Comparison of ENCODE assay signal across 12 mouse cellular contexts in the genomic region with DNA sequence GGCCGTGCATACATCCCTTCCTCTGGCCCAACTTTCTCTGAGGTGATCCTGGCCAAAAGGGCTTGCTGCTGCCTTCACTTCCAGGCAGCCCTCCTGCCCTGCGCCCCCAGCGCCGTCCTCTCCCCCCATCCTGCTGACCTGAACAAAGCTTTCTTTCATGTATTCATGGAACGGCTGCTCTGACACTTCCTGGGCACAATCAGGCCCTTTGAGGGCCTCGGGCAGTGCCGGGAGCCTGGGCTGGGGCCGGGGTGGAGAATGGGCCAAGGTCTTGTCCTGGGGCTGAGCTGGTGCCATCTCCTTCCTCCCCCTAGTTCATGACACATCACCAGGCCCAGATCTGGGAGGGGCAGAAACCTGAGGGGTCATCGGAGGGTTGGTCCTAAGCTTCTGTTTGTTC. TPM values are rescaled to one million over a fixed set of nuclear protein-coding genes. Genes with fewer than 3 reads are reported as not detected.
DNase-seq lines count a peak whose midpoint lies in the region; ATAC-seq and TF ChIP-seq lines count a peak whose summit lies in the region.
"Had no signal": no experiment of that assay in that cellular context is flagged by ENCODE, and none has a peak within 500 bp of the region (broad histone marks: within the 10 kb centered on the region; RNA-seq: fewer than 3 reads in every experiment).

No protein-coding gene starts in this region.

- WGBS in forebrain, embryonic 10.5 days = 34% methylated on average over 9 of the region's 9 CpGs
- WGBS in forebrain, embryonic 14.5 days = 23% methylated on average over 9 of the region's 9 CpGs
- WGBS in intestine, postnatal 0 days = 53% methylated on average over 9 of the region's 9 CpGs
- 54% methylated on average over 9 of the region's 9 CpGs for WGBS in kidney, embryonic 16.5 days

- no peak for DNase-seq in forebrain, embryonic 10.5 days (ENCODE audit: extremely low spot score, low spot score)
- no peak for DNase-seq in forebrain, embryonic 14.5 days (ENCODE audit: low spot score)
- DNase-seq in layer of hippocampus, adult 18-20 months (ENCODE audit: low spot score in 2 of 2) = peak; percentile 54 to 64
- DNase-seq in layer of hippocampus, postnatal 25 days (ENCODE audit: extremely low spot score in 1 of 2, low spot score in 1 of 2) = no peak
- peak; percentile 92 for DNase-seq in brain, adult 2 months (ENCODE audit: low read depth, low spot score)
- DNase-seq in B cell, adult 2 months = no peak
- DNase-seq: kidney, postnatal 14 days; thymus, postnatal 14 days had no signal

- H3K36me3 ChIP-seq in forebrain, embryonic 10.5 days (replicated peaks) = no peaks in the 10 kb centered on the region
- peaks cover 4% of the 10 kb centered on the region; the same call in 1 of the 2 replicates for H3K36me3 ChIP-seq in forebrain, embryonic 14.5 days (ENCODE audit: control insufficient read depth, insufficient read depth, low read length)
- H3K36me3 ChIP-seq in intestine, postnatal 0 days (ENCODE audit: control insufficient read depth, insufficient read depth) = peaks cover under 1% of the 10 kb centered on the region; the same call in 1 of the 2 replicates
- H3K36me3 ChIP-seq in kidney, embryonic 16.5 days (ENCODE audit: insufficient read depth, low read length) = no peaks in the 10 kb centered on the region
- H3K36me3 ChIP-seq: heart, embryonic 13.5 days; liver, embryonic 12.5 days had no signal

- no peak overlapping the region for H3K4me2 ChIP-seq in forebrain, embryonic 14.5 days (ENCODE audit: low read length)
- H3K4me2 ChIP-seq in intestine, postnatal 0 days (replicated peaks; ENCODE audit: low read depth) = peak overlapping the region; percentile 9; the same call in 1 of the 2 replicates
- no peak overlapping the region for H3K4me2 ChIP-seq in kidney, embryonic 16.5 days (replicated peaks; ENCODE audit: low read depth, low read length)
- H3K4me2 ChIP-seq: heart, embryonic 13.5 days; liver, embryonic 12.5 days had no signal

- H3K9me3 ChIP-seq in forebrain, embryonic 10.5 days = no peaks in the 10 kb centered on the region
- no peaks in the 10 kb centered on the region for H3K9me3 ChIP-seq in forebrain, embryonic 14.5 days (replicated peaks; ENCODE audit: control insufficient read depth, low read length)
- H3K9me3 ChIP-seq in intestine, postnatal 0 days (ENCODE audit: control insufficient read depth) = no peaks in the 10 kb centered on the region
- H3K9me3 ChIP-seq in kidney, embryonic 16.5 days (ENCODE audit: low read length) = no peaks in the 10 kb centered on the region
- H3K9me3 ChIP-seq: heart, embryonic 13.5 days; liver, embryonic 12.5 days had no signal

- no peak for TF ChIP-seq CTCF in intestine, postnatal 0 days (IDR thresholded peaks at IDR 0.05; ENCODE audit: low read depth)

- H3K4me3 ChIP-seq in forebrain, embryonic 10.5 days = no peak overlapping the region
- H3K4me3 ChIP-seq in forebrain, embryonic 14.5 days (ENCODE audit: low read depth, low read length) = no peak overlapping the region
- no peak overlapping the region for H3K4me3 ChIP-seq in intestine, postnatal 0 days (ENCODE audit: low read depth, low read length)
- no peak overlapping the region for H3K4me3 ChIP-seq in kidney, embryonic 16.5 days (ENCODE audit: low read length)
- H3K4me3 ChIP-seq: heart, embryonic 13.5 days; liver, embryonic 12.5 days had no signal

- no peak overlapping the region for H3K9ac ChIP-seq in forebrain, embryonic 14.5 days (ENCODE audit: low read length)
- H3K9ac ChIP-seq in intestine, postnatal 0 days (ENCODE audit: low read depth, low read length) = peak overlapping the region; percentile 34; the same call in 1 of the 2 replicates
- no peak overlapping the region for H3K9ac ChIP-seq in kidney, embryonic 16.5 days (replicated peaks; ENCODE audit: low read length)
- H3K9ac ChIP-seq: liver, embryonic 12.5 days had no signal

- H3K27me3 ChIP-seq in forebrain, embryonic 10.5 days (ENCODE audit: poor library complexity, severe bottlenecking) = peaks cover 68% of the 10 kb centered on the region
- H3K27me3 ChIP-seq in forebrain, embryonic 14.5 days (replicated peaks; ENCODE audit: control insufficient read depth, insufficient read depth, low read length) = no peaks in the 10 kb centered on the region
- no peaks in the 10 kb centered on the region for H3K27me3 ChIP-seq in intestine, postnatal 0 days (replicated peaks; ENCODE audit: control insufficient read depth, insufficient read depth, low read length)
- H3K27me3 ChIP-seq in kidney, embryonic 16.5 days (ENCODE audit: insufficient read depth, low read length) = no peaks in the 10 kb centered on the region

- ATAC-seq in forebrain, embryonic 14.5 days = no peak
- no peak for ATAC-seq in intestine, postnatal 0 days
- ATAC-seq in kidney, embryonic 16.5 days (ENCODE audit: low FRiP score, low TSS enrichment) = no peak
- ATAC-seq: liver, embryonic 12.5 days had no signal

- peaks cover 78% of the 10 kb centered on the region for H3K4me1 ChIP-seq in forebrain, embryonic 10.5 days
- peaks cover 24% of the 10 kb centered on the region for H3K4me1 ChIP-seq in forebrain, embryonic 14.5 days (ENCODE audit: control insufficient read depth, insufficient read depth, low read length)
- H3K4me1 ChIP-seq in intestine, postnatal 0 days (replicated peaks; ENCODE audit: control insufficient read depth, insufficient read depth, low read length) = peaks cover 32% of the 10 kb centered on the region
- peaks cover 10% of the 10 kb centered on the region; the same call in 1 of the 2 replicates for H3K4me1 ChIP-seq in kidney, embryonic 16.5 days (ENCODE audit: insufficient read depth, low read length)

- H3K27ac ChIP-seq in forebrain, embryonic 10.5 days = peak overlapping the region; percentile 61
- no peak overlapping the region for H3K27ac ChIP-seq in forebrain, embryonic 14.5 days (ENCODE audit: low read depth, low read length)
- H3K27ac ChIP-seq in intestine, postnatal 0 days (ENCODE audit: low read depth, low read length) = no peak overlapping the region
- H3K27ac ChIP-seq in kidney, embryonic 16.5 days (ENCODE audit: low read length) = no peak overlapping the region
- H3K27ac ChIP-seq: heart, embryonic 13.5 days; liver, embryonic 12.5 days had no signal

RNA-seq across cellular contexts. Expression of a gene that starts 10.6 kb away (rescaled TPM):
- polyA plus RNA-seq in forebrain, embryonic 10.5 days (2016; fragmentation: Nextera tagmentation; extraction: Ambion mirVana) = 0.14 and 0.75 TPM in 2 replicates
- polyA plus RNA-seq in forebrain, embryonic 14.5 days (2014; fragmentation: Nextera tagmentation; extraction: Ambion mirVana) = 3.6 and 6.2 TPM in 2 replicates
- total RNA-seq in layer of hippocampus, adult 18-20 months (2021) = 10 to 100 TPM; 85.7 to 96.3 TPM
- total RNA-seq in layer of hippocampus, postnatal 25 days (2021) = 10 to 100 TPM; 83.9 to 92.6 TPM
- 6.9 and 7.1 TPM in 2 replicates for polyA plus RNA-seq in intestine, postnatal 0 days (2015; fragmentation: Nextera tagmentation; extraction: Ambion mirVana)
- 0.32 and 0.56 TPM in 2 replicates for polyA plus RNA-seq in kidney, embryonic 16.5 days (2015; fragmentation: Nextera tagmentation; extraction: Ambion mirVana)
- polyA plus RNA-seq: liver, embryonic 12.5 days had no signal

RNA-seq across cellular contexts. Expression of a gene that starts 39.7 kb away (rescaled TPM):
- polyA plus RNA-seq in forebrain, embryonic 10.5 days (2016; fragmentation: Nextera tagmentation; extraction: Ambion mirVana) = 109 and 111 TPM in 2 replicates
- polyA plus RNA-seq in forebrain, embryonic 14.5 days (2014; fragmentation: Nextera tagmentation; extraction: Ambion mirVana) = 144 and 166 TPM in 2 replicates
- 100 to 1,000 TPM in 1 of 2 experiments, 10 to 100 TPM in 1; 98.1 to 105 TPM for total RNA-seq in layer of hippocampus, adult 18-20 months (2021)
- total RNA-seq in layer of hippocampus, postnatal 25 days (2021) = 100 to 1,000 TPM; 100 to 101 TPM
- polyA plus RNA-seq in intestine, postnatal 0 days (2015; fragmentation: Nextera tagmentation; extraction: Ambion mirVana) = 77.1 and 80.7 TPM in 2 replicates
- 119 and 128 TPM in 2 replicates for polyA plus RNA-seq in kidney, embryonic 16.5 days (2015; fragmentation: Nextera tagmentation; extraction: Ambion mirVana)

RNA-seq across cellular contexts. Expression of a gene that starts 55.7 kb away (rescaled TPM):
- polyA plus RNA-seq in forebrain, embryonic 10.5 days (2016; fragmentation: Nextera tagmentation; extraction: Ambion mirVana) = not detected in 2 replicates
- polyA plus RNA-seq in forebrain, embryonic 14.5 days (2014; fragmentation: Nextera tagmentation; extraction: Ambion mirVana) = 0.15 and 0.54 TPM in 2 replicates
- total RNA-seq in layer of hippocampus, adult 18-20 months (2021) = 1 to 10 TPM in 1 of 2 experiments, under 1 TPM in 1; 0.94 to 1.7 TPM
- total RNA-seq in layer of hippocampus, postnatal 25 days (2021) = 1 to 10 TPM; 1.1 to 3.1 TPM
- 4.4 and 7.8 TPM in 2 replicates for polyA plus RNA-seq in intestine, postnatal 0 days (2015; fragmentation: Nextera tagmentation; extraction: Ambion mirVana)
- polyA plus RNA-seq in kidney, embryonic 16.5 days (2015; fragmentation: Nextera tagmentation; extraction: Ambion mirVana) = 25.0 and 45.7 TPM in 2 replicates

Comparison
In these comparisons a context has a peak if more than half of its experiments do, and no peak if none do; other contexts are left out.
1. DNase-seq: peak in layer of hippocampus, adult 18-20 months (2 of 2) and brain, adult 2 months (single experiment); none in forebrain, embryonic 10.5 days (single experiment), forebrain, embryonic 14.5 days (single experiment), layer of hippocampus, postnatal 25 days (0 of 2) and B cell, adult 2 months (0 of 2).